ENCODE assay signal across 22 mouse cellular contexts in genomic region chr9:106265358-106266075, GRCm38 (mm10). TPM values are rescaled to one million over a fixed set of nuclear protein-coding genes. Genes with fewer than 3 reads are reported as not detected.
DNase-seq lines count a peak whose midpoint lies in the region; ATAC-seq and TF ChIP-seq lines count a peak whose summit lies in the region.
"Had no signal": no experiment of that assay in that cellular context is flagged by ENCODE, and none has a peak within 500 bp of the region (broad histone marks: within the 10 kb centered on the region; RNA-seq: fewer than 3 reads in every experiment).

No protein-coding gene starts in this region.

- H3K4me2 ChIP-seq in lung, embryonic 16.5 days (ENCODE audit: low read depth, low read length): no peak overlapping the region
- H3K4me2 ChIP-seq in stomach, postnatal 0 days (replicated peaks; ENCODE audit: low read depth): no peak overlapping the region
- no peak overlapping the region for H3K4me2 ChIP-seq in intestine, postnatal 0 days (replicated peaks; ENCODE audit: low read depth)
- H3K4me2 ChIP-seq in midbrain, postnatal 0 days (ENCODE audit: low read depth, low read length, poor library complexity, severe bottlenecking): no peak overlapping the region
- H3K4me2 ChIP-seq: heart, embryonic 11.5 days; hindbrain, embryonic 12.5 days; limb, embryonic 15.5 days; midbrain, embryonic 13.5 days; neural tube, embryonic 13.5 days had no signal

- TF ChIP-seq POLR2A in lung, adult 2 months (IDR thresholded peaks at IDR 0.05; ENCODE audit: borderline replicate concordance, extremely low read depth, low read depth, low read length): no peak

- peaks cover 11% of the 10 kb centered on the region for H3K4me1 ChIP-seq in lung, adult 2 months (ENCODE audit: control insufficient read depth, insufficient read depth, low read length)
- H3K4me1 ChIP-seq in lung, embryonic 16.5 days (replicated peaks; ENCODE audit: control insufficient read depth, insufficient read depth, low read length): no peaks in the 10 kb centered on the region; the same call in 1 of the 2 replicates
- H3K4me1 ChIP-seq in stomach, postnatal 0 days (replicated peaks; ENCODE audit: control insufficient read depth, insufficient read depth): 0 out of 2 replicates have a peak, but pooled peaks cover 2% of the 10 kb centered on the region
- no peaks in the 10 kb centered on the region; the same call in 1 of the 2 replicates for H3K4me1 ChIP-seq in intestine, postnatal 0 days (replicated peaks; ENCODE audit: control insufficient read depth, insufficient read depth, low read length)
- H3K4me1 ChIP-seq in midbrain, postnatal 0 days (ENCODE audit: insufficient read depth, low read length): 0 out of 2 replicates have a peak, but pooled peaks cover 7% of the 10 kb centered on the region

- TF ChIP-seq CTCF in lung, adult 2 months (IDR thresholded peaks at IDR 0.05; ENCODE audit: insufficient read depth, low read length): no peak
- no peak for TF ChIP-seq CTCF in stomach, postnatal 0 days (IDR thresholded peaks at IDR 0.05; ENCODE audit: low read depth)
- no peak for TF ChIP-seq CTCF in intestine, postnatal 0 days (IDR thresholded peaks at IDR 0.05; ENCODE audit: low read depth)
- no peak for TF ChIP-seq CTCF in midbrain, postnatal 0 days (IDR thresholded peaks at IDR 0.05)

- H3K36me3 ChIP-seq in lung, embryonic 16.5 days (ENCODE audit: control insufficient read depth, insufficient read depth, low read length): no peaks in the 10 kb centered on the region
- no peaks in the 10 kb centered on the region for H3K36me3 ChIP-seq in stomach, postnatal 0 days (ENCODE audit: control insufficient read depth, insufficient read depth, low read length)
- no peaks in the 10 kb centered on the region for H3K36me3 ChIP-seq in intestine, postnatal 0 days (ENCODE audit: control insufficient read depth, insufficient read depth)
- no peaks in the 10 kb centered on the region for H3K36me3 ChIP-seq in midbrain, postnatal 0 days (ENCODE audit: insufficient read depth, low read length)
- H3K36me3 ChIP-seq: hindbrain, embryonic 12.5 days; limb, embryonic 15.5 days; midbrain, embryonic 13.5 days; neural tube, embryonic 13.5 days had no signal

- no peak for TF ChIP-seq EP300 in stomach, postnatal 0 days (optimal IDR thresholded peaks at IDR 0.05)

- H3K4me3 ChIP-seq in lung, adult 2 months (replicated peaks; ENCODE audit: extremely low read depth, low read depth, low read length): no peak overlapping the region
- H3K4me3 ChIP-seq in lung, embryonic 16.5 days (ENCODE audit: low read length): no peak overlapping the region
- no peak overlapping the region for H3K4me3 ChIP-seq in stomach, postnatal 0 days (ENCODE audit: low read depth, low read length)
- H3K4me3 ChIP-seq in intestine, postnatal 0 days (ENCODE audit: low read depth, low read length): no peak overlapping the region
- no peak overlapping the region for H3K4me3 ChIP-seq in midbrain, postnatal 0 days (ENCODE audit: low read depth, low read length)
- H3K4me3 ChIP-seq: gastrocnemius, adult 2 months; hindbrain, embryonic 12.5 days; limb, embryonic 15.5 days; midbrain, embryonic 13.5 days; neural tube, embryonic 13.5 days had no signal

- peak; percentile 92 to 95 for DNase-seq in adrenal gland, adult (ENCODE audit: inconsistent age in 2 of 2, low spot score in 1 of 2)
- no peak for DNase-seq in adrenal gland, postnatal 4 days (ENCODE audit: low spot score in 2 of 2)
- DNase-seq in lung, adult 18-20 months: peak; percentile 62 to 75
- no peak for DNase-seq in lung, adult 2 months
- peak; percentile 66 for DNase-seq in stomach, postnatal 0 days (ENCODE audit: low spot score)
- no peak for DNase-seq in midbrain, postnatal 0 days (ENCODE audit: low spot score)
- DNase-seq: cerebellum, adult 11 months; cerebellum, postnatal 14 days; gastrocnemius, adult 2 months; heart, postnatal 10 days; kidney, adult 8-10 months; kidney, postnatal 14 days; spleen, adult 18-20 months had no signal

- H3K27me3 ChIP-seq in lung, embryonic 16.5 days (ENCODE audit: control insufficient read depth, insufficient read depth, low read depth, low read length): no peaks in the 10 kb centered on the region
- H3K27me3 ChIP-seq in stomach, postnatal 0 days (ENCODE audit: control insufficient read depth, insufficient read depth, low read length): no peaks in the 10 kb centered on the region
- no peaks in the 10 kb centered on the region for H3K27me3 ChIP-seq in intestine, postnatal 0 days (replicated peaks; ENCODE audit: control insufficient read depth, insufficient read depth, low read length)
- no peaks in the 10 kb centered on the region for H3K27me3 ChIP-seq in midbrain, postnatal 0 days (ENCODE audit: insufficient read depth, low read length)
- H3K27me3 ChIP-seq: hindbrain, embryonic 12.5 days; limb, embryonic 15.5 days; midbrain, embryonic 13.5 days; neural tube, embryonic 13.5 days; Patski had no signal

- H3K9ac ChIP-seq in lung, embryonic 16.5 days (ENCODE audit: low read length): no peak overlapping the region
- H3K9ac ChIP-seq in stomach, postnatal 0 days (ENCODE audit: low read length): no peak overlapping the region; the same call in 1 of the 2 replicates
- no peak overlapping the region for H3K9ac ChIP-seq in intestine, postnatal 0 days (ENCODE audit: low read depth, low read length)
- no peak overlapping the region for H3K9ac ChIP-seq in midbrain, postnatal 0 days (replicated peaks; ENCODE audit: low read length, poor library complexity, severe bottlenecking)
- H3K9ac ChIP-seq: hindbrain, embryonic 12.5 days; limb, embryonic 15.5 days; midbrain, embryonic 13.5 days; neural tube, embryonic 13.5 days had no signal

- peak; percentile 69 for ATAC-seq in lung, embryonic 16.5 days (ENCODE audit: low read depth)
- peak; percentile 76 for ATAC-seq in stomach, postnatal 0 days (ENCODE audit: low FRiP score, low TSS enrichment)
- ATAC-seq in intestine, postnatal 0 days: no peak
- ATAC-seq in midbrain, postnatal 0 days (ENCODE audit: low FRiP score): no peak
- ATAC-seq: midbrain, embryonic 13.5 days; Patski had no signal

- H3K27ac ChIP-seq in lung, embryonic 16.5 days (ENCODE audit: low read length): no peak overlapping the region
- H3K27ac ChIP-seq in stomach, postnatal 0 days (replicated peaks): peak overlapping the region; percentile 45; the same call in 1 of the 2 replicates
- H3K27ac ChIP-seq in intestine, postnatal 0 days (ENCODE audit: low read depth, low read length): no peak overlapping the region
- H3K27ac ChIP-seq in midbrain, postnatal 0 days (ENCODE audit: low read depth, low read length): no peak overlapping the region
- H3K27ac ChIP-seq: gastrocnemius, adult 2 months; hindbrain, embryonic 12.5 days; limb, embryonic 15.5 days; midbrain, embryonic 13.5 days; neural tube, embryonic 13.5 days had no signal

- whole genome bisulfite sequencing in lung, adult 2 months: 63% methylated on average over 12 of the region's 12 CpGs
- 52% methylated on average over 12 of the region's 12 CpGs for WGBS in lung, embryonic 16.5 days
- WGBS in stomach, postnatal 0 days: 54% methylated on average over 12 of the region's 12 CpGs
- 69% methylated on average over 12 of the region's 12 CpGs for WGBS in intestine, postnatal 0 days
- WGBS in midbrain, postnatal 0 days: 84% methylated on average over 12 of the region's 12 CpGs

- no peaks in the 10 kb centered on the region for H3K9me3 ChIP-seq in lung, embryonic 16.5 days (ENCODE audit: control insufficient read depth, low read length)
- H3K9me3 ChIP-seq in stomach, postnatal 0 days (ENCODE audit: control insufficient read depth, low read length): no peaks in the 10 kb centered on the region
- H3K9me3 ChIP-seq in intestine, postnatal 0 days (ENCODE audit: control insufficient read depth): no peaks in the 10 kb centered on the region
- no peaks in the 10 kb centered on the region for H3K9me3 ChIP-seq in midbrain, postnatal 0 days (ENCODE audit: low read length)
- H3K9me3 ChIP-seq: hindbrain, embryonic 12.5 days; limb, embryonic 15.5 days; midbrain, embryonic 13.5 days; neural tube, embryonic 13.5 days had no signal

RNA-seq across cellular contexts. Expression of gene Poc1a, which starts 15.3 kb away (rescaled TPM):
- total RNA-seq in adrenal gland, postnatal 4 days (2021): 10 to 100 TPM; 11.3 to 11.6 TPM
- 5.7 and 7.9 TPM in 2 replicates for polyA plus RNA-seq in lung, adult 2 months (2012; rRNA removed)
- polyA plus RNA-seq in lung, embryonic 16.5 days (2015; fragmentation: Nextera tagmentation; extraction: Ambion mirVana): 32.3 and 32.4 TPM in 2 replicates
- polyA plus RNA-seq in stomach, postnatal 0 days (2015; fragmentation: Nextera tagmentation; extraction: Ambion mirVana): 13.0 and 13.3 TPM in 2 replicates
- 11.5 and 12.3 TPM in 2 replicates for polyA plus RNA-seq in intestine, postnatal 0 days (2015; fragmentation: Nextera tagmentation; extraction: Ambion mirVana)
- 6.5 and 8.7 TPM in 2 replicates for total RNA-seq in midbrain, postnatal 0 days (2014; rRNA removed)
- 9.8 and 11.7 TPM in 2 replicates for polyA plus RNA-seq in midbrain, postnatal 0 days (2015; fragmentation: Nextera tagmentation; extraction: Ambion mirVana)

RNA-seq across cellular contexts. Expression of gene Alas1, which starts 17.1 kb away (rescaled TPM):
- total RNA-seq in adrenal gland, postnatal 4 days (2021): 100 to 1,000 TPM; 676 to 715 TPM
- 443 and 458 TPM in 2 replicates for polyA plus RNA-seq in lung, adult 2 months (2012; rRNA removed)
- 139 and 145 TPM in 2 replicates for polyA plus RNA-seq in lung, embryonic 16.5 days (2015; fragmentation: Nextera tagmentation; extraction: Ambion mirVana)
- 145 and 152 TPM in 2 replicates for polyA plus RNA-seq in stomach, postnatal 0 days (2015; fragmentation: Nextera tagmentation; extraction: Ambion mirVana)
- 81.2 and 82.9 TPM in 2 replicates for polyA plus RNA-seq in intestine, postnatal 0 days (2015; fragmentation: Nextera tagmentation; extraction: Ambion mirVana)
- 51.5 and 76.1 TPM in 2 replicates for total RNA-seq in midbrain, postnatal 0 days (2014; rRNA removed)
- 84.4 and 86.8 TPM in 2 replicates for polyA plus RNA-seq in midbrain, postnatal 0 days (2015; fragmentation: Nextera tagmentation; extraction: Ambion mirVana)

RNA-seq across cellular contexts. Expression of gene Tlr9, which starts 43.1 kb away (rescaled TPM):
- total RNA-seq in adrenal gland, postnatal 4 days (2021): 1 to 10 TPM; 1.4 to 1.6 TPM
- polyA plus RNA-seq in lung, adult 2 months (2012; rRNA removed): 6.0 and 6.4 TPM in 2 replicates
- 0.11 TPM in 1 of 2 replicates, not detected in the other for polyA plus RNA-seq in lung, embryonic 16.5 days (2015; fragmentation: Nextera tagmentation; extraction: Ambion mirVana)
- polyA plus RNA-seq in stomach, postnatal 0 days (2015; fragmentation: Nextera tagmentation; extraction: Ambion mirVana): 0.05 and 0.07 TPM in 2 replicates
- 0.08 and 0.09 TPM in 2 replicates for polyA plus RNA-seq in intestine, postnatal 0 days (2015; fragmentation: Nextera tagmentation; extraction: Ambion mirVana)
- 0.49 and 0.85 TPM in 2 replicates for total RNA-seq in midbrain, postnatal 0 days (2014; rRNA removed)
- polyA plus RNA-seq in midbrain, postnatal 0 days (2015; fragmentation: Nextera tagmentation; extraction: Ambion mirVana): 0.07 and 0.16 TPM in 2 replicates
- polyA plus RNA-seq: forebrain, embryonic 11.5 days; heart, embryonic 11.5 days; midbrain, embryonic 13.5 days; neural tube, embryonic 13.5 days had no signal

Comparison
In these comparisons a context has a peak if more than half of its experiments do, and no peak if none do; other contexts are left out.
1. DNase-seq: peak in adrenal gland, adult (2 of 2), lung, adult 18-20 months (2 of 2) and stomach, postnatal 0 days (single experiment); none in adrenal gland, postnatal 4 days (0 of 2), lung, adult 2 months (single experiment) and midbrain, postnatal 0 days (single experiment).
2. ATAC-seq: peak in lung, embryonic 16.5 days (single experiment) and stomach, postnatal 0 days (single experiment); none in intestine, postnatal 0 days (single experiment) and midbrain, postnatal 0 days (single experiment).